In genomic region chr19:59457951-59458742, GRCm38 (mm10) we compare ENCODE assay signal across 8 mouse cellular contexts. TPM values are rescaled to one million over a fixed set of nuclear protein-coding genes. Genes with fewer than 3 reads are reported as not detected.
DNase-seq lines count a peak whose midpoint lies in the region; ATAC-seq and TF ChIP-seq lines count a peak whose summit lies in the region.
"Had no signal": no experiment of that assay in that cellular context is flagged by ENCODE, and none has a peak within 500 bp of the region (broad histone marks: within the 10 kb centered on the region; RNA-seq: fewer than 3 reads in every experiment).

Gene Emx2 (plus strand): TSS chr19:59458372.

- ATAC-seq in G1E (ENCODE audit: extremely low read depth, insufficient number of reproducible peaks, low FRiP score, poor library complexity, severe bottlenecking): no peak
- 0 out of 2 replicates have a peak, but pooled peaks have one; percentile 36 for ATAC-seq in hindbrain, postnatal 0 days
- peak; percentile 59 for ATAC-seq in midbrain, embryonic 16.5 days

- H3K9me3 ChIP-seq in G1E (replicated peaks): peaks cover 30% of the 10 kb centered on the region
- no peaks in the 10 kb centered on the region for H3K9me3 ChIP-seq in hindbrain, postnatal 0 days (ENCODE audit: low read length)
- H3K9me3 ChIP-seq in midbrain, embryonic 16.5 days (replicated peaks; ENCODE audit: control insufficient read depth, low read length, poor library complexity, severe bottlenecking): no peaks in the 10 kb centered on the region

- no peaks in the 10 kb centered on the region for H3K4me1 ChIP-seq in G1E (ENCODE audit: insufficient read depth, low read depth, low read length)
- H3K4me1 ChIP-seq in hindbrain, postnatal 0 days (ENCODE audit: insufficient read depth, low read length): no peaks in the 10 kb centered on the region
- H3K4me1 ChIP-seq in midbrain, embryonic 16.5 days (ENCODE audit: control insufficient read depth, insufficient read depth, low read length): peaks cover 14% of the 10 kb centered on the region

- no peak within 1 kb of the TSS for H3K27ac ChIP-seq in hindbrain, postnatal 0 days
- H3K27ac ChIP-seq in left cerebral cortex, adult 2 months: peak within 1 kb of the TSS; percentile 63
- peak within 1 kb of the TSS; percentile 76 for H3K27ac ChIP-seq in midbrain, embryonic 16.5 days (ENCODE audit: low read length)

- no peak for TF ChIP-seq CTCF in G1E (IDR thresholded peaks at IDR 0.05; ENCODE audit: low read depth, low read length)
- no peak for TF ChIP-seq CTCF in hindbrain, postnatal 0 days (IDR thresholded peaks at IDR 0.05; ENCODE audit: low read depth)
- TF ChIP-seq CTCF in left cerebral cortex, adult 2 months (IDR thresholded peaks at IDR 0.05): no peak

- intact Hi-C loops in left cerebral cortex, adult 2 months (cut with DNase I): loop anchor here (2.0 to 5.0 kb wide), 3 partner anchors 69 to 485 kb away; partner anchors contain the start of gene Rab11fip2

- H3K9ac ChIP-seq in hindbrain, postnatal 0 days (replicated peaks; ENCODE audit: low read length): no peak within 1 kb of the TSS
- peak within 1 kb of the TSS; percentile 65 for H3K9ac ChIP-seq in midbrain, embryonic 16.5 days (ENCODE audit: low read depth, low read length)

- no peaks in the 10 kb centered on the region for H3K36me3 ChIP-seq in G1E (replicated peaks)
- H3K36me3 ChIP-seq in hindbrain, postnatal 0 days (ENCODE audit: insufficient read depth, low read length): no peaks in the 10 kb centered on the region
- H3K36me3 ChIP-seq in midbrain, embryonic 16.5 days (ENCODE audit: control insufficient read depth, insufficient read depth, low read length): no peaks in the 10 kb centered on the region

- H3K4me2 ChIP-seq in hindbrain, postnatal 0 days (ENCODE audit: low read depth, low read length): peak within 1 kb of the TSS; percentile 36
- peak within 1 kb of the TSS; percentile 54 for H3K4me2 ChIP-seq in midbrain, embryonic 16.5 days (ENCODE audit: low read length)

- under 1% methylated on average over 57 of the region's 58 CpGs for WGBS in hindbrain, postnatal 0 days
- under 1% methylated on average over 58 of the region's 58 CpGs for WGBS in midbrain, embryonic 16.5 days

- H3K4me3 ChIP-seq in G1E (ENCODE audit: low read depth, low read length): 0 out of 2 replicates have a peak within 1 kb of the TSS, but pooled peaks have one; percentile 16
- peak within 1 kb of the TSS; percentile 19 for H3K4me3 ChIP-seq in hindbrain, postnatal 0 days (ENCODE audit: low read length)
- H3K4me3 ChIP-seq in left cerebral cortex, adult 2 months: peak within 1 kb of the TSS; percentile 50
- H3K4me3 ChIP-seq in midbrain, embryonic 16.5 days (ENCODE audit: low read depth, low read length): peak within 1 kb of the TSS; percentile 43

- H3K27me3 ChIP-seq in G1E (ENCODE audit: insufficient read depth, low read length): peaks cover 23% of the 10 kb centered on the region; the same call in 1 of the 2 replicates
- H3K27me3 ChIP-seq in hindbrain, postnatal 0 days (ENCODE audit: insufficient read depth, low read length): peaks cover 71% of the 10 kb centered on the region
- H3K27me3 ChIP-seq in midbrain, embryonic 16.5 days (ENCODE audit: control insufficient read depth, insufficient read depth, low read depth, low read length): peaks cover 55% of the 10 kb centered on the region

- DNase-seq in G1E (ENCODE audit: low spot score): no peak
- DNase-seq in adrenal gland, postnatal 14 days: peak; percentile 71
- DNase-seq in frontal cortex, adult 2 months (ENCODE audit: extremely low spot score in 1 of 2, low spot score in 1 of 2): peak; percentile 50 to 66
- DNase-seq in hindbrain, postnatal 0 days (ENCODE audit: low spot score): peak; percentile 42
- peak; percentile 58 to 63 for DNase-seq in left cerebral cortex, adult 2 months (ENCODE audit: extremely low spot score in 1 of 2, low spot score in 2 of 2)
- peak; percentile 59 to 84 for DNase-seq in urinary bladder, postnatal 4 days (ENCODE audit: low spot score in 2 of 2)

RNA-seq across cellular contexts. Expression of gene Emx2, which starts in this region (rescaled TPM):
- total RNA-seq in G1E (2014; fragmentation: Nextera tagmentation) (4.7 TPM in 1 of 2 replicates, not detected in the other), G1E (2017) (0.23 TPM in 1 of 2 replicates, not detected in the other)
- not detected in 2 replicates for polyA plus RNA-seq in G1E (2012)
- total RNA-seq in adrenal gland, postnatal 14 days (2021): not detected in 2 replicates
- 9.6 and 12.1 TPM in 2 replicates for polyA plus RNA-seq in frontal cortex, adult 2 months (2012; rRNA removed)
- 0.18 and 0.47 TPM in 2 replicates for total RNA-seq in hindbrain, postnatal 0 days (2014; rRNA removed)
- 0.08 and 0.15 TPM in 2 replicates for polyA plus RNA-seq in hindbrain, postnatal 0 days (2015; fragmentation: Nextera tagmentation; extraction: Ambion mirVana)
- total RNA-seq in left cerebral cortex, adult 2 months (2021): 10 to 100 TPM; 14.5 to 15.6 TPM
- 10.8 and 14.2 TPM in 2 replicates for polyA plus RNA-seq in midbrain, embryonic 16.5 days (2015; fragmentation: Nextera tagmentation; extraction: Ambion mirVana)
- total RNA-seq: heart, postnatal 10 days had no signal

Comparison
In these comparisons a context has a peak if more than half of its experiments do, and no peak if none do; other contexts are left out.
1. Peak in DNase-seq in adrenal gland, postnatal 14 days; RNA of the gene not detected or under 1 TPM.
2. Peak in DNase-seq, ATAC-seq, H3K4me3 ChIP-seq and H3K4me2 ChIP-seq in hindbrain, postnatal 0 days; RNA of the gene not detected or under 1 TPM.